Mouse (Mus musculus): ENCODE data around the gene Cdh18.

DNA sequence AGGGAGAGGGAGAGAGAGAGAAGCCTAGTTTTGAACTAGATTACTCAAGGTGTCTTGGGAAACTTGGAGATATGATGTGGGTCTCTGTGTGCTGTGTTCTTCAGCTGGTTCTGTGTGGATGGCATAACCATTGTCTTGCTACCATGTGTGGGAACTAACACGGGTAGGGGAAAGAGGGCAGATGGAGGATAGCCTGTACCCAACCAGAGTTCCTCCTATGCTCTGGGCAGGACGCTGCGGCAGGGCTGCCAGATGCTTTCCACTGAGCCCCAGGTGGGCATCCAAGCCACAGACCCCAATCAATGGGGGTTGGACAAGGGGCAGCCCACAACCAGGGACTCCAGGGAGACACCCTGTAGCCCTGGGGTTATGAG lies 29.8 kb downstream of the Cdh18 start:
- no peak for TF ChIP-seq CTCF (IDR thresholded peaks at IDR 0.05; ENCODE audit: low read depth)
- TF ChIP-seq EP300 (IDR thresholded peaks at IDR 0.05; ENCODE audit: low read depth), result no peak
